Mouse (Mus musculus): ENCODE results near the gene Dgke. TPM values are rescaled to one million over a fixed set of nuclear protein-coding genes. Genes with fewer than 3 reads are reported as not detected.

The Dgke gene
- polyA plus RNA-seq, 1 experiment from 2014 or later = 14.8 TPM

- 76% methylated on average over 5 of the region's 5 CpGs for WGBS
- H3K27me3 ChIP-seq = 0 out of 2 replicates have a peak, but pooled peaks cover 2% of the 10 kb centered on the region
- no peaks in the 10 kb centered on the region for H3K36me3 ChIP-seq
- no peak overlapping the region for H3K4me2 ChIP-seq
- H3K9me3 ChIP-seq = no peaks in the 10 kb centered on the region
- no peak overlapping the region for H3K4me3 ChIP-seq
- H3K9ac ChIP-seq = no peak overlapping the region
- no peak overlapping the region for H3K27ac ChIP-seq
- ATAC-seq (ENCODE audit: low FRiP score) = no peak
- no peaks in the 10 kb centered on the region; the same call in 1 of the 2 replicates for H3K4me1 ChIP-seq (replicated peaks)
Measured at GRCm38 (mm10) chr11:89071522-89071921, 4.9 kb upstream of the Dgke start.

DNA sequence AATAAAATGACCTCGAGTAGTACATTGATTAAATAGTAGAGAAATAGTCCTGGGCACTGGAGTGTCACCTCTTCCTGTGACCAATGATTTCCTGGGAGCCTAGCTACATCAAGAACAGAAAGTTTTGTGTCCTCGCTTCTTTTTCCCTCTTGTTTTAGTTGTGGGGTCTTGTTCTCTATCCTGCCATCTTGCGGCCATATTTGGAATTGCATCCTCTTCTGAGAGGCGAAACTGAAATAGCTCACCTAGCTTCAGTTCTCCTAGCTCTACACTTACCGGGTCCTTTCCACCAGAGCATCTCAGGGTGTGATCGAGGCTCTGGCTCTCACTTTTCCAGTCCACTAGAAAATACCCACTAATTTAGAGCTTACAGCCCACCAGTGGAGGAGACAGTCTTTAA is 2.7 kb upstream of the Dgke start:
- Histone ChIP-seq H3K27ac (no peak overlapping the region), H3K9ac (no peak overlapping the region), H3K4me3 (no peak overlapping the region), H3K4me1 (replicated peaks) (no peaks in the 10 kb centered on the region), H3K27me3 (no peaks in the 10 kb centered on the region), H3K4me2 (no peak overlapping the region), H3K9me3 (no peaks in the 10 kb centered on the region), H3K36me3 (no peaks in the 10 kb centered on the region)
- ATAC-seq (ENCODE audit: low FRiP score) = no peak
- WGBS = 32% methylated on average over 6 of the region's 6 CpGs

GRCm38 (mm10) chr11:89068649-89069048 is 2.0 kb upstream of the Dgke start:
- Histone ChIP-seq H3K27me3 (no peaks in the 10 kb centered on the region), H3K27ac (no peak overlapping the region), H3K9me3 (no peaks in the 10 kb centered on the region), H3K4me1 (replicated peaks) (no peaks in the 10 kb centered on the region), H3K4me3 (no peak overlapping the region), H3K9ac (no peak overlapping the region), H3K36me3 (no peaks in the 10 kb centered on the region), H3K4me2 (no peak overlapping the region)
- 94% methylated on average over 14 of the region's 14 CpGs for WGBS
- no peak for ATAC-seq (ENCODE audit: low FRiP score)

GRCm38 (mm10) chr11:89067871-89068490 is 1.3 kb upstream of the Dgke start:
- no peaks in the 10 kb centered on the region for H3K36me3 ChIP-seq
- WGBS = 71% methylated on average over 11 of the region's 11 CpGs
- no peaks in the 10 kb centered on the region for H3K9me3 ChIP-seq
- H3K4me3 ChIP-seq = no peak overlapping the region
- no peaks in the 10 kb centered on the region for H3K27me3 ChIP-seq
- H3K9ac ChIP-seq = no peak overlapping the region; the same call in 1 of the 2 replicates
- H3K27ac ChIP-seq = no peak overlapping the region
- H3K4me2 ChIP-seq = no peak overlapping the region
- H3K4me1 ChIP-seq (replicated peaks) = no peaks in the 10 kb centered on the region
- no peak for ATAC-seq (ENCODE audit: low FRiP score)

DNA sequence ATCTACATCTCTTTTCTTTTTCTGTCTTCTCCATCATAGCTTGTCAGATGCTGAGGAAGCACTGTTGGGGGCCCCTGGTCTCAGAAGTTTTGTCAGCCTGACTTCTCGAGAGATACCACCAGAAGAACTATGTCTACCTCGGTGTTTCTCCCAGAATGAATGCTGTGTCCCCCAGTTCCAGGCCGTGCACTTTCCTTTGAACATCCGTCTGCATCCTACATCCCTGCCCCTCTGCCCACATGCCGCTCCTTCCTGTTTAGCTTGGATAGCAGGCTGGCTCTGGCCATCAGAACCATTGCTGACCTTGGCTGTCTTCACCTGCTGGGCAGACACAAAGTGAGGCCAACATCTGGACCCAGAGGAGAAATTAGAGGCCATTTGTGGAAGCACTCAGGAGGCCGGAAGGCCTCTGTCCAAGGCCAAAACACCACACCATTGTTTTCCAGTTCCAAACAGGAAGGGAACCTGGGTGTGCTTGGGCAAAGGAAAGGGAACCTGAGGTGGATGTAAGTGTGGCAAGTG is 712 bp upstream of the Dgke start:
- WGBS = 73% methylated on average over 6 of the region's 6 CpGs
- Histone ChIP-seq H3K36me3 (no peaks in the 10 kb centered on the region), H3K4me3 (no peak overlapping the region), H3K27me3 (no peaks in the 10 kb centered on the region), H3K9me3 (no peaks in the 10 kb centered on the region), H3K27ac (no peak overlapping the region), H3K9ac (no peak overlapping the region), H3K4me2 (no peak overlapping the region), H3K4me1 (replicated peaks) (no peaks in the 10 kb centered on the region)
- ATAC-seq (ENCODE audit: low FRiP score) = no peak

GRCm38 (mm10) chr11:89066126-89066525 is 524 bp downstream of the Dgke start:
- no peak overlapping the region for H3K27ac ChIP-seq
- H3K9ac ChIP-seq = no peak overlapping the region
- no peak overlapping the region for H3K4me2 ChIP-seq
- no peaks in the 10 kb centered on the region for H3K4me1 ChIP-seq (replicated peaks)
- no peaks in the 10 kb centered on the region for H3K27me3 ChIP-seq
- no peak overlapping the region for H3K4me3 ChIP-seq
- H3K9me3 ChIP-seq = no peaks in the 10 kb centered on the region
- H3K36me3 ChIP-seq = no peaks in the 10 kb centered on the region
- WGBS = 84% methylated on average over 6 of the region's 6 CpGs
- no peak for ATAC-seq (ENCODE audit: low FRiP score)

DNA sequence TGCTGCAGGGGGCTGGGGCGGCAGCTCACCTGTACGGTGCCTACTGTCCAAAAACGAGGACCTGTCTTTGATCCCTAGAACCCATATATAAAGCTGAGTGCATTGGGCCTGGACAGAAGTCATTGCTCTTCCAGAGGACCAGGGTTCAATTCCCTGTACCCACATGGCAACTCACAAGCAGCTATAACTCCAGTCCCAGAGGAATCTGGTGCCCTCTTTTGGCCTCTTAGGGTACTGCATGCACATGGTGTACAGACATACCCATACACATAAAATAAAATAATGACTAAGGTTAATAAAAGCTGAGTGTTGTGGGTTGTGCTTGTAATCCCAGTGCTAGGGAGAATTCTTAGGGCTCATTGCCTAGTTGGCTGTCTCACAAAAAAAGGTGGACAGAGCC is 1.4 kb downstream of the Dgke start:
- no peaks in the 10 kb centered on the region for H3K27me3 ChIP-seq
- H3K9me3 ChIP-seq = no peaks in the 10 kb centered on the region
- H3K4me3 ChIP-seq = no peak overlapping the region
- H3K9ac ChIP-seq = no peak overlapping the region
- H3K4me2 ChIP-seq = no peak overlapping the region
- no peaks in the 10 kb centered on the region for H3K4me1 ChIP-seq (replicated peaks)
- no peak overlapping the region for H3K27ac ChIP-seq
- no peak for ATAC-seq (ENCODE audit: low FRiP score)
- 96% methylated on average over 3 of the region's 3 CpGs for WGBS
- H3K36me3 ChIP-seq = no peaks in the 10 kb centered on the region

DNA sequence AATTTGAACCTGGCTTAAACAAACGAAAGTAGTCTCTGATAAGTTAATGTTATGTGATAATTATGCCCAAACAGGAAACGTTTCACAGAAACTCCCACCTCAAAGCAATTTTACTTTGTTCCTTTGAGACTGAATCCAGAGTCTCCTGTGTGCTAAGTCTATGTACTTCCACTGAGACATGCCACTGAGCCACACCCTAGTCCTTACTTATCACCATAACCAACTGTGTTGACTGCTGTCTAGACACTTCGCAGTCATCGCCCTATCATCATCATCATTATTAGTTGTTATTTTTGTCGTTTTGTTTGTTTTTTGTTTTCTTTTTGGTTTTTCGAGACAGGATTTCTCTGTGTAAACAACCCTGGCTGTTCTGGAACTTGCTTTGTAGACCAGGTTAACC is 2.3 kb downstream of the Dgke start:
- Histone ChIP-seq H3K4me1 (replicated peaks) (peaks cover 6% of the 10 kb centered on the region), H3K9me3 (no peaks in the 10 kb centered on the region), H3K36me3 (no peaks in the 10 kb centered on the region), H3K27ac (no peak overlapping the region), H3K9ac (no peak overlapping the region), H3K27me3 (no peaks in the 10 kb centered on the region), H3K4me3 (no peak overlapping the region), H3K4me2 (no peak overlapping the region)
- WGBS = 89% methylated on average over 6 of the region's 6 CpGs
- no peak for ATAC-seq (ENCODE audit: low FRiP score)

GRCm38 (mm10) chr11:89061362-89061761 is 5.3 kb downstream of the Dgke start:
- no peak overlapping the region for H3K27ac ChIP-seq
- no peaks in the 10 kb centered on the region for H3K27me3 ChIP-seq
- WGBS = 89% methylated on average over 7 of the region's 7 CpGs
- no peak overlapping the region for H3K4me3 ChIP-seq
- H3K9ac ChIP-seq = no peak overlapping the region
- no peaks in the 10 kb centered on the region for H3K9me3 ChIP-seq
- no peak overlapping the region for H3K4me2 ChIP-seq
- ATAC-seq (ENCODE audit: low FRiP score) = no peak
- peaks cover 25% of the 10 kb centered on the region for H3K4me1 ChIP-seq (replicated peaks)
- no peaks in the 10 kb centered on the region for H3K36me3 ChIP-seq

- no peaks in the 10 kb centered on the region for H3K9me3 ChIP-seq
- no peaks in the 10 kb centered on the region for H3K36me3 ChIP-seq
- peak overlapping the region; percentile 84 for H3K4me3 ChIP-seq
- under 1% methylated on average over 63 of the region's 63 CpGs for WGBS
- H3K9ac ChIP-seq = peak overlapping the region; percentile 87
- H3K4me2 ChIP-seq = peak overlapping the region; percentile 79
- no peaks in the 10 kb centered on the region for H3K27me3 ChIP-seq
- H3K4me1 ChIP-seq (replicated peaks) = peaks cover 32% of the 10 kb centered on the region
- ATAC-seq (ENCODE audit: low FRiP score) = peak; percentile 96
- peak overlapping the region; percentile 78 for H3K27ac ChIP-seq
Measured at GRCm38 (mm10) chr11:89060423-89061089, 6.1 kb downstream of the Dgke start.

- no peaks in the 10 kb centered on the region for H3K9me3 ChIP-seq
- peak overlapping the region; percentile 84 for H3K4me3 ChIP-seq
- H3K27ac ChIP-seq = peak overlapping the region; percentile 78
- H3K9ac ChIP-seq = peak overlapping the region; percentile 87
- H3K27me3 ChIP-seq = no peaks in the 10 kb centered on the region
- peak overlapping the region; percentile 79 for H3K4me2 ChIP-seq
- peaks cover under 1% of the 10 kb centered on the region for H3K36me3 ChIP-seq
- peak; percentile 86 for ATAC-seq (ENCODE audit: low FRiP score)
- H3K4me1 ChIP-seq (replicated peaks) = peaks cover 32% of the 10 kb centered on the region
- under 1% methylated on average over 33 of the region's 33 CpGs for WGBS
Measured at GRCm38 (mm10) chr11:89059919-89060422, 6.7 kb downstream of the Dgke start.

DNA sequence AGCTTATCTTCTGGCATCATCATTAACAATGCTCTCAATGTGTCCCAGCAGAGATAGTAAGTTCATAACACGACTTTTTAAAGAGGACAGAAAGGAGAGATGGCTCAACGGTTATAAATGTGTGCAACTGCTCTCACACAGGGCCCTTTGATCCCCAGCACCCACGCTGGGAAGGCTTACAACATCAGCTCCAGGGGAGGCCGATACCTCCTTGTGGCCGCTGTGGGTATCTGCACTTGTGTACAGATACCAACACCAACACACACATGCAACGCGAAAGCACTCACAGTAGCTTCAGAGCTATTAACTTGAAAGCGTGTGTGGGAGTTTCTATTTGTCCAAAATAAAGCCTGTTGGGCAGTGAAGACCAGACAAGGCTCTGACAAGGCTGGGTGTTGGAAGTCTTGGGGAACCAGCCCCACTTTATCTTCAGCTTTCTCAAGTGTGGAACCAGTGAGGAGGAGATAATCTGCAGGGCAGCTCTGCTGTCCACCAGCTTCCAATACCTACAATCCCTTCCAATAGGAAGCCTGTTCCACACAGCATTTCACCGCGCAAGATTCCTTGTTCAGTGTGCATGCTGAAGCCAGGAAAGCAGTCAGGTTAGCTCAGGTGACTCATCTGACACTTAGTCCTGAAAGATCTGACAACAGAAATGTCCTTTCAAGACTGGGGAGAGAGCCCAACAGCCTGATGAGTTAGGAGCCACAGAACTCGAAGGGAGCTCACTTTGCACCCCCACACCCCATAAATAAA is 8.0 kb downstream of the Dgke start:
- H3K9ac ChIP-seq = peak overlapping the region; percentile 87
- H3K27me3 ChIP-seq = no peaks in the 10 kb centered on the region
- H3K4me3 ChIP-seq = peak overlapping the region; percentile 84
- peaks cover 32% of the 10 kb centered on the region for H3K4me1 ChIP-seq (replicated peaks)
- ATAC-seq (ENCODE audit: low FRiP score) = no peak
- peak overlapping the region; percentile 79 for H3K4me2 ChIP-seq
- no peak overlapping the region for H3K27ac ChIP-seq
- no peaks in the 10 kb centered on the region for H3K9me3 ChIP-seq
- WGBS = 75% methylated on average over 11 of the region's 11 CpGs
- H3K36me3 ChIP-seq = peaks cover 12% of the 10 kb centered on the region
